Mouse (Mus musculus) heart, embryonic 15.5 days (tissue): ENCODE data around the gene Creb5. TPM values are rescaled to one million over a fixed set of nuclear protein-coding genes. Genes with fewer than 3 reads are reported as not detected.

Experiments
- ATAC-seq: fragments of 200-750 bp; cut with Nextera tagmentation; replicated peaks from 2 replicates; pipeline ENCODE4 v1.8.0; 2017; ENCODE audit warnings: low read depth, moderate TSS enrichment; ENCODE audit not compliant: insufficient number of reproducible peaks, insufficient read depth, low FRiP score
- H3K27ac ChIP-seq: fragments of 300-500 bp; sonication (generic); 2 replicates; pipeline ENCODE4 v1.5.1; 2015; ENCODE audit warnings: mild to moderate bottlenecking, inconsistent platforms
- H3K27me3 ChIP-seq: fragments of 300-500 bp; sonication (generic); 2 replicates; pipeline ENCODE4 v1.6.1; 2015; ENCODE audit warnings: inconsistent platforms
- H3K36me3 ChIP-seq: fragments of 300-500 bp; sonication (generic); 2 replicates; pipeline ENCODE4 v1.6.1; 2015; ENCODE audit warnings: mild to moderate bottlenecking, inconsistent platforms
- H3K4me1 ChIP-seq: fragments of 300-500 bp; sonication (generic); replicated peaks from 2 replicates; pipeline ENCODE4 v1.6.1; 2015; ENCODE audit warnings: inconsistent platforms
- H3K4me2 ChIP-seq: fragments of 300-500 bp; sonication (generic); 2 replicates; pipeline ENCODE4 v1.6.1; 2015; ENCODE audit warnings: inconsistent platforms, mild to moderate bottlenecking, moderate library complexity
- H3K4me3 ChIP-seq: fragments of 300-500 bp; sonication (generic); 2 replicates; pipeline ENCODE4 v1.5.1; 2015; ENCODE audit warnings: mild to moderate bottlenecking, inconsistent platforms
- H3K9ac ChIP-seq: fragments of 300-500 bp; sonication (generic); 2 replicates; pipeline ENCODE4 v1.6.1; 2015; ENCODE audit warnings: mild to moderate bottlenecking, inconsistent platforms
- H3K9me3 ChIP-seq: fragments of 300-500 bp; sonication (generic); replicated peaks from 2 replicates; pipeline ENCODE4 v1.6.1; 2016; ENCODE audit warnings: inconsistent platforms
- WGBS: fragments of 180-500 bp; shearing (Covaris S2); methylation state at CpG from one replicate; pipeline ENCODE4 v1.1.7; 2015; ENCODE audit warnings: mixed read lengths; 5-methylcytosine and 5-hydroxymethylcytosine counted together
- polyA plus RNA-seq: library from polyadenylated mRNA; unstranded; fragments of >200 nt; fragmentation: Nextera tagmentation; extraction: Ambion mirVana; gene quantifications from 2 replicates; pipeline ENCODE4 v1.2.1, GENCODE M21; 2015

Creb5 gene
- polyA plus RNA-seq, 1 experiment from 2014 or later, result 30.9 TPM

GRCm38 (mm10) chr6:53654361-53654824 lies 367.3 kb downstream of the Creb5 start:
- 64% methylated on average over 12 of the region's 12 CpGs for WGBS
- H3K4me1 ChIP-seq, result peaks cover 3% of the 10 kb centered on the region; the same call in 1 of the 2 replicates
- no peaks in the 10 kb centered on the region for H3K27me3 ChIP-seq
- H3K36me3 ChIP-seq, result no peaks in the 10 kb centered on the region
- H3K27ac ChIP-seq, result no peak overlapping the region
- no peak overlapping the region for H3K9ac ChIP-seq
- no peak overlapping the region for H3K4me2 ChIP-seq
- no peaks in the 10 kb centered on the region for H3K9me3 ChIP-seq
- no peak for ATAC-seq
- H3K4me3 ChIP-seq, result no peak overlapping the region

- H3K4me1 ChIP-seq, result peaks cover 3% of the 10 kb centered on the region; the same call in 1 of the 2 replicates
- H3K4me3 ChIP-seq, result no peak overlapping the region
- no peak overlapping the region for H3K9ac ChIP-seq
- ATAC-seq, result no peak
- H3K27ac ChIP-seq, result no peak overlapping the region
- no peaks in the 10 kb centered on the region for H3K9me3 ChIP-seq
- H3K4me2 ChIP-seq, result no peak overlapping the region
- no peaks in the 10 kb centered on the region for H3K27me3 ChIP-seq
- no peaks in the 10 kb centered on the region for H3K36me3 ChIP-seq
- WGBS, result 84% methylated on average over 3 of the region's 3 CpGs
Observed at GRCm38 (mm10) chr6:53656466-53656865, 369.4 kb downstream of the Creb5 start.

- Histone ChIP-seq H3K9me3 (no peaks in the 10 kb centered on the region), H3K4me2 (no peak overlapping the region), H3K27me3 (no peaks in the 10 kb centered on the region), H3K27ac (no peak overlapping the region), H3K36me3 (no peaks in the 10 kb centered on the region), H3K9ac (no peak overlapping the region), H3K4me3 (no peak overlapping the region), H3K4me1 (peaks cover 3% of the 10 kb centered on the region; the same call in 1 of the 2 replicates)
- ATAC-seq, result no peak
- 74% methylated on average over 4 of the region's 4 CpGs for WGBS
Observed at GRCm38 (mm10) chr6:53657483-53657882, 370.4 kb downstream of the Creb5 start.

GRCm38 (mm10) chr6:53662858-53663833 lies 376.1 kb downstream of the Creb5 start:
- Histone ChIP-seq H3K4me1 (peaks cover 17% of the 10 kb centered on the region), H3K9me3 (no peaks in the 10 kb centered on the region), H3K4me3 (no peak overlapping the region), H3K36me3 (no peaks in the 10 kb centered on the region), H3K4me2 (no peak overlapping the region), H3K9ac (no peak overlapping the region), H3K27ac (no peak overlapping the region), H3K27me3 (no peaks in the 10 kb centered on the region)
- ATAC-seq, result no peak
- WGBS, result 57% methylated on average over 11 of the region's 11 CpGs

- H3K27me3 ChIP-seq, result no peaks in the 10 kb centered on the region
- ATAC-seq, result no peak
- no peak overlapping the region for H3K27ac ChIP-seq
- no peak overlapping the region for H3K4me2 ChIP-seq
- H3K4me1 ChIP-seq, result peaks cover 17% of the 10 kb centered on the region
- WGBS, result 48% methylated on average over 1 of the region's 1 CpGs
- no peaks in the 10 kb centered on the region for H3K9me3 ChIP-seq
- no peaks in the 10 kb centered on the region for H3K36me3 ChIP-seq
- no peak overlapping the region for H3K4me3 ChIP-seq
- H3K9ac ChIP-seq, result no peak overlapping the region
Observed at GRCm38 (mm10) chr6:53664759-53665158, 377.7 kb downstream of the Creb5 start.

GRCm38 (mm10) chr6:53666503-53666902 lies 379.4 kb downstream of the Creb5 start:
- no peaks in the 10 kb centered on the region for H3K9me3 ChIP-seq
- H3K4me1 ChIP-seq, result peaks cover 17% of the 10 kb centered on the region
- no peak overlapping the region for H3K4me2 ChIP-seq
- no peaks in the 10 kb centered on the region for H3K36me3 ChIP-seq
- no peak overlapping the region for H3K9ac ChIP-seq
- 72% methylated on average over 5 of the region's 5 CpGs for WGBS
- no peak for ATAC-seq
- H3K27ac ChIP-seq, result no peak overlapping the region
- no peaks in the 10 kb centered on the region for H3K27me3 ChIP-seq
- H3K4me3 ChIP-seq, result no peak overlapping the region

- Histone ChIP-seq H3K4me2 (no peak overlapping the region), H3K4me1 (no peaks in the 10 kb centered on the region), H3K36me3 (no peaks in the 10 kb centered on the region), H3K9me3 (no peaks in the 10 kb centered on the region), H3K27ac (no peak overlapping the region), H3K27me3 (no peaks in the 10 kb centered on the region), H3K4me3 (no peak overlapping the region), H3K9ac (no peak overlapping the region)
- 86% methylated on average over 1 of the region's 1 CpGs for WGBS
- ATAC-seq, result no peak
Observed at GRCm38 (mm10) chr6:53678307-53678706, 391.2 kb downstream of the Creb5 start.

GRCm38 (mm10) chr6:53680046-53680445 lies 393.0 kb downstream of the Creb5 start:
- H3K4me2 ChIP-seq, result no peak overlapping the region
- H3K9me3 ChIP-seq, result no peaks in the 10 kb centered on the region
- no peak overlapping the region for H3K9ac ChIP-seq
- H3K4me1 ChIP-seq, result no peaks in the 10 kb centered on the region
- 79% methylated on average over 8 of the region's 8 CpGs for WGBS
- no peak overlapping the region for H3K27ac ChIP-seq
- ATAC-seq, result no peak
- H3K27me3 ChIP-seq, result no peaks in the 10 kb centered on the region
- no peak overlapping the region for H3K4me3 ChIP-seq
- 0 out of 2 replicates have a peak, but pooled peaks cover 4% of the 10 kb centered on the region for H3K36me3 ChIP-seq

GRCm38 (mm10) chr6:53684416-53684815 lies 397.3 kb downstream of the Creb5 start:
- Histone ChIP-seq H3K4me2 (no peak overlapping the region), H3K9ac (no peak overlapping the region), H3K27me3 (no peaks in the 10 kb centered on the region), H3K36me3 (peaks cover 18% of the 10 kb centered on the region; the same call in 1 of the 2 replicates), H3K4me3 (no peak overlapping the region), H3K27ac (no peak overlapping the region), H3K4me1 (no peaks in the 10 kb centered on the region), H3K9me3 (no peaks in the 10 kb centered on the region)
- 56% methylated on average over 2 of the region's 2 CpGs for WGBS
- ATAC-seq, result no peak

GRCm38 (mm10) chr6:53685323-53685722 lies 398.3 kb downstream of the Creb5 start:
- Histone ChIP-seq H3K27ac (no peak overlapping the region), H3K27me3 (no peaks in the 10 kb centered on the region), H3K9me3 (no peaks in the 10 kb centered on the region), H3K4me3 (no peak overlapping the region), H3K4me1 (no peaks in the 10 kb centered on the region; the same call in 1 of the 2 replicates), H3K36me3 (peaks cover 18% of the 10 kb centered on the region; the same call in 1 of the 2 replicates), H3K4me2 (no peak overlapping the region), H3K9ac (no peak overlapping the region)
- WGBS, result 82% methylated on average over 14 of the region's 14 CpGs
- no peak for ATAC-seq

- Histone ChIP-seq H3K4me3 (no peak overlapping the region), H3K4me1 (no peaks in the 10 kb centered on the region; the same call in 1 of the 2 replicates), H3K36me3 (peaks cover 22% of the 10 kb centered on the region; the same call in 1 of the 2 replicates), H3K9ac (no peak overlapping the region), H3K27me3 (no peaks in the 10 kb centered on the region), H3K9me3 (no peaks in the 10 kb centered on the region), H3K27ac (no peak overlapping the region), H3K4me2 (no peak overlapping the region)
- WGBS, result 66% methylated on average over 7 of the region's 7 CpGs
- no peak for ATAC-seq
Observed at GRCm38 (mm10) chr6:53688762-53689477, 401.9 kb downstream of the Creb5 start.
